Mouse (Mus musculus) MEL (cell line): ENCODE data around the gene Clec16a. TPM values are rescaled to one million over a fixed set of nuclear protein-coding genes. Genes with fewer than 3 reads are reported as not detected.

Source experiments
- DNase-seq: peaks from one replicate; pipeline ENCODE4 v3.0.0; 2011; ENCODE audit warnings: low read depth, low spot score
- H3K27ac ChIP-seq: 2 replicates; pipeline ENCODE4 v1.5.1; 2012; ENCODE audit warnings: low read depth, mild to moderate bottlenecking, control low read depth, low read length, moderate library complexity; ENCODE audit not compliant: control insufficient read depth
- H3K27me3 ChIP-seq, 2 experiments: fragments of 150-350 bp in 1 of 2; sonication (generic) in 1 of 2; 2 replicates each; pipeline ENCODE4 v1.6.1; 2012; ENCODE audit warnings: low read length in 2 of 2, mild to moderate bottlenecking in 2 of 2, improper control_type of control experiment in 1 of 2, moderate library complexity in 1 of 2; ENCODE audit not compliant: insufficient read depth in 2 of 2, control insufficient read depth in 1 of 2
- H3K36me3 ChIP-seq, 2 experiments: 2 replicates each; pipeline ENCODE4 v1.6.1; 2012 to 2014; ENCODE audit warnings: low read length in 2 of 2, improper control_type of control experiment in 1 of 2, inconsistent platforms in 1 of 2, mild to moderate bottlenecking in 1 of 2; ENCODE audit not compliant: insufficient read depth in 2 of 2, control insufficient read depth in 1 of 2
- H3K4me1 ChIP-seq, 2 experiments: fragments of 150-350 bp in 1 of 2; sonication (generic) in 1 of 2; 2 replicates each; pipeline ENCODE4 v1.6.1; 2012; ENCODE audit warnings: low read length in 2 of 2, improper control_type of control experiment in 1 of 2, mild to moderate bottlenecking in 1 of 2; ENCODE audit not compliant: insufficient read depth in 2 of 2, control insufficient read depth in 1 of 2
- H3K4me3 ChIP-seq, 2 experiments: fragments of 150-350 bp in 1 of 2; sonication (generic) in 1 of 2; 2 replicates each; pipeline ENCODE4 v1.5.1; 2012; ENCODE audit warnings: low read depth in 2 of 2, low read length in 2 of 2, mild to moderate bottlenecking in 2 of 2, moderate library complexity in 2 of 2, control low read depth in 1 of 2, improper control_type of control experiment in 1 of 2; ENCODE audit not compliant: control insufficient read depth in 1 of 2, insufficient read depth in 1 of 2
- H3K79me2 ChIP-seq: 2 replicates; pipeline ENCODE4 v1.6.1; 2012; ENCODE audit warnings: mild to moderate bottlenecking, low read length, moderate library complexity; ENCODE audit not compliant: control insufficient read depth, poor library complexity, insufficient read depth
- H3K9ac ChIP-seq: 2 replicates; pipeline ENCODE4 v1.6.1; 2012; ENCODE audit warnings: low read depth, mild to moderate bottlenecking, control low read depth, low read length, moderate library complexity; ENCODE audit not compliant: control insufficient read depth, poor library complexity, severe bottlenecking
- H3K9me3 ChIP-seq: fragments of 150-350 bp; sonication (generic); replicated peaks from 2 replicates; pipeline ENCODE4 v1.6.1; 2012; ENCODE audit warnings: mild to moderate bottlenecking, low read length, improper control_type of control experiment, moderate library complexity; ENCODE audit not compliant: insufficient read depth
- CHD1 ChIP-seq: IDR thresholded peaks from 2 replicates; pipeline ENCODE4 v1.6.1; 2012; ENCODE audit warnings: low read depth, mild to moderate bottlenecking, inconsistent platforms, low read length, improper control_type of control experiment
- E2F4 ChIP-seq: IDR thresholded peaks from 2 replicates; pipeline ENCODE4 v1.6.1; 2011; ENCODE audit warnings: low read depth, low read length, improper control_type of control experiment, borderline replicate concordance
- GABPA ChIP-seq: IDR thresholded peaks from 2 replicates; pipeline ENCODE4 v1.6.1; 2012; ENCODE audit warnings: low read depth, mild to moderate bottlenecking, inconsistent platforms, low read length, improper control_type of control experiment, moderate library complexity
- GATA1 ChIP-seq: IDR thresholded peaks from 2 replicates; pipeline ENCODE4 v1.6.1; 2011; ENCODE audit warnings: low read depth, low read length, improper control_type of control experiment
- HCFC1 ChIP-seq: IDR thresholded peaks from 2 replicates; pipeline ENCODE4 v1.6.1; 2012; ENCODE audit warnings: low read depth, mild to moderate bottlenecking, inconsistent platforms, low read length, improper control_type of control experiment, moderate library complexity
- MAFK ChIP-seq: IDR thresholded peaks from 2 replicates; pipeline ENCODE4 v1.6.1; 2011; ENCODE audit warnings: low read depth, mild to moderate bottlenecking, low read length, improper control_type of control experiment, borderline replicate concordance
- MEF2A ChIP-seq: IDR thresholded peaks from 2 replicates; pipeline ENCODE4 v1.6.1; 2014; ENCODE audit warnings: low read depth, mild to moderate bottlenecking, inconsistent platforms, low read length, improper control_type of control experiment; ENCODE audit not compliant: poor library complexity, insufficient replicate concordance, severe bottlenecking; ENCODE audit errors: extremely low read depth
- MYB ChIP-seq: IDR thresholded peaks from 2 replicates; pipeline ENCODE4 v1.6.1; 2011; ENCODE audit warnings: mild to moderate bottlenecking, low read depth, low read length, improper control_type of control experiment
- MYC ChIP-seq: IDR thresholded peaks from 2 replicates; pipeline ENCODE4 v1.6.1; 2011; ENCODE audit warnings: low read depth, mild to moderate bottlenecking, low read length, improper control_type of control experiment, moderate library complexity
- NRF1 ChIP-seq: IDR thresholded peaks from 2 replicates; pipeline ENCODE4 v1.6.1; 2014; ENCODE audit warnings: low read depth, mild to moderate bottlenecking, inconsistent platforms, low read length, improper control_type of control experiment, moderate library complexity; ENCODE audit not compliant: poor library complexity, insufficient read depth, severe bottlenecking
- POLR2A ChIP-seq, 2 experiments: IDR thresholded peaks; 2 replicates each; pipeline ENCODE4 v1.6.1; 2011 to 2012; ENCODE audit warnings: low read length in 2 of 2, mild to moderate bottlenecking in 2 of 2, control low read depth in 1 of 2, improper control_type of control experiment in 1 of 2, low read depth in 1 of 2, moderate library complexity in 1 of 2; ENCODE audit not compliant: control insufficient read depth in 1 of 2, insufficient read depth in 1 of 2, poor library complexity in 1 of 2
- POLR2AphosphoS2 ChIP-seq: IDR thresholded peaks from 2 replicates; pipeline ENCODE4 v1.6.1; 2011; ENCODE audit warnings: low read length, improper control_type of control experiment
- POLR2AphosphoS5 ChIP-seq: IDR thresholded peaks from 2 replicates; pipeline ENCODE4 v1.6.1; 2012; ENCODE audit warnings: low read depth, borderline replicate concordance, mild to moderate bottlenecking, inconsistent platforms, low read length, moderate library complexity, mixed read lengths
- RCOR1 ChIP-seq: IDR thresholded peaks from 2 replicates; pipeline ENCODE4 v1.6.1; 2012; ENCODE audit warnings: low read depth, mild to moderate bottlenecking, inconsistent platforms, low read length, improper control_type of control experiment
- SIN3A ChIP-seq: IDR thresholded peaks from 2 replicates; pipeline ENCODE4 v1.6.1; 2012; ENCODE audit warnings: low read length, improper control_type of control experiment, inconsistent platforms
- UBTF ChIP-seq: IDR thresholded peaks from 2 replicates; pipeline ENCODE4 v1.6.1; 2012; ENCODE audit warnings: low read depth, mild to moderate bottlenecking, inconsistent platforms, low read length, improper control_type of control experiment, moderate library complexity, borderline replicate concordance; ENCODE audit not compliant: insufficient read depth
- USF1 ChIP-seq: IDR thresholded peaks from 2 replicates; pipeline ENCODE4 v1.6.1; 2014; ENCODE audit warnings: low read depth, mild to moderate bottlenecking, inconsistent platforms, low read length, improper control_type of control experiment, moderate library complexity
- ZMIZ1 ChIP-seq: IDR thresholded peaks from 2 replicates; pipeline ENCODE4 v1.6.1; 2012; ENCODE audit warnings: low read depth, mild to moderate bottlenecking, inconsistent platforms, low read length, improper control_type of control experiment, moderate library complexity
- polyA plus RNA-seq, 2 experiments: library from polyadenylated mRNA; stranded (reverse) in 1 of 2; unstranded in 1 of 2; fragments of >175 nt in 1 of 2; fragments of >200 nt in 1 of 2; gene quantifications; 2 replicates each; pipeline versions ENCODE4 v1.2.1 to v1.2.4; 2012; ENCODE audit warnings: low replicate concordance in 2 of 2, low read depth in 1 of 2; ENCODE audit not compliant: insufficient read length in 2 of 2, insufficient read depth in 1 of 2, missing spikeins in 1 of 2
- total RNA-seq: library from RNA; depleted of rRNA; stranded (reverse); fragments of 300-350 nt; gene quantifications from 2 replicates; pipeline ENCODE4 v1.2.3, GENCODE M21; 2012

The Clec16a gene
- total and polyA plus RNA-seq, 3 experiments = 10.4 to 49.3 (median 22.1) TPM

DNA sequence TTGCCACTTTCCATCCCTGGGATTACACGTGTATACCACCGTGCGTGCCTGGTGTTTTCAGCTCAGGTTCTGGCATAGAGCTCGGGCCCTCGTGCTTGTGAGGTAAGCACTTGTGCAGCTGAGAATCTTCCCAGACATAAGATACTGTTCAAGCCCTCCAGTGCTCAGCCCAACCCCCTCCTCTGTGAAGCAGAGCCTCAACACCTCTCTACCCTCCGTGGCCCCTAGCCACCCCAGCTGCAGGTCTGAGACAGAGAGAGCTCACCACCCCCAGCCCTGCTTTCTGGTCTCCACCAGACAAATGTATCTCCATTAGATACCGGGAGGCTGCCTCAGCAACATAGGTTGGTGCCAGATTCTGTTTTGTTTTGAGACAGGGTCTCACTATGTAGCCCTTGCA lies 204.1 kb downstream of the Clec16a start (continued):
- no peak for TF ChIP-seq NRF1

- peaks cover 0 to 2% of the 10 kb centered on the region in 2 experiments; a peak in 3 of 4 replicates for H3K27me3 ChIP-seq
- TF ChIP-seq GABPA = no peak
- TF ChIP-seq POLR2AphosphoS5 = no peak
- no peak for TF ChIP-seq RCOR1
- TF ChIP-seq MYC = no peak
- TF ChIP-seq GATA1 = no peak
- TF ChIP-seq USF1 = no peak
- TF ChIP-seq MEF2A = no peak
- no peak for TF ChIP-seq MAFK
- no peak for TF ChIP-seq E2F4
- no peak for TF ChIP-seq ZMIZ1
- TF ChIP-seq HCFC1 = no peak
- no peak for TF ChIP-seq POLR2A (IDR thresholded peaks at IDR 0.05; ENCODE audit: control insufficient read depth in 1 of 2, insufficient read depth in 1 of 2, low read depth in 1 of 2, low read length in 2 of 2, poor library complexity in 1 of 2)
- TF ChIP-seq CHD1 = no peak
- no peak for TF ChIP-seq UBTF
- TF ChIP-seq MYB = no peak
- no peak overlapping the region for H3K4me3 ChIP-seq
- H3K27ac ChIP-seq = no peak overlapping the region
- no peaks in the 10 kb centered on the region for H3K9me3 ChIP-seq
- H3K4me1 ChIP-seq = 0 out of 4 replicates have a peak, but pooled peaks cover 0 to 2% of the 10 kb centered on the region in 2 experiments
- no peak overlapping the region for H3K9ac ChIP-seq
- no peak for DNase-seq
- H3K36me3 ChIP-seq = no peaks in the 10 kb centered on the region
- H3K79me2 ChIP-seq = no peaks in the 10 kb centered on the region
These were observed 204.7 kb downstream of the Clec16a start for GRCm38 (mm10) chr16:10749824-10750223.

DNA sequence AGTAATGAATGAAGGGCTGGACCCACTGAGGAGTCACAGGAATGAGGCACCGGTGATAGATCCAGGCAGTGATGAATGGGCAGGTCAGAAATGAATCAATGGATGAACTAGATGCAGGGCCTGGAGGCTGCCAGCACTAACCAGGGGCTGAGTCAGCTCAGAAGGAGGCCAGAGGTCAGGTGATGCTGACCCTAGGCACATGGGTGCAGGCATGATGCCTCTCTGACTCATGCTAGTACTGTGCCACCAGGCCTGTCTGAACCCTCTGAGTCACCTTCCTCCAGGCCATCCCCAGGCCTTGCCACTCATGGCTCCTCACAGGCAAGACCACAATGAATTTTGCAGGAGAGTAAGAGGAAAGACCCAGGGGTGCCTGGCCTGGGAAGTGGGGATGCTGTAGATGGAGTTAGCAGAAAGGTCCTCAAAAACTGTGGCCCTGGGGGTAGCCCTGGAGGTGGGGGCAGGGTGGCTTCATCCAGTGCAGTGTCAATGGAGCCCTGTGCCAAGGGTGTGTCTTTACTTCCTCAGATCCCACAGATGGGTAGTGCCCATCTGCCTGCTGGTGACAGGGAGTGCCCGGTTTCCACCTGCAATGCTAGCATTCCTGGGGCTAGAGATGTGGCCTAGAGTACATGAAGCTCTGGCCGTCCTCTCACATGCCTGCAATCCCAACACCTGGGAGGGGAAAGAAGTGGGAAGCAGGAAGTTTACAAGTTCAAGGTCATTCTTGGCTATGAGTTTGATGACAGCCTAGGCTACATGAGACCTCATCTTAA lies 209.6 kb downstream of the Clec16a start:
- Histone ChIP-seq H3K9ac (no peak overlapping the region), H3K79me2 (no peaks in the 10 kb centered on the region), H3K9me3 (no peaks in the 10 kb centered on the region), H3K27me3 (peaks cover 0 to 2% of the 10 kb centered on the region in 2 experiments; a peak in 3 of 4 replicates), H3K36me3 (no peaks in the 10 kb centered on the region), H3K4me3 (no peak overlapping the region), H3K27ac (no peak overlapping the region), H3K4me1 (peaks cover 0 to 6% of the 10 kb centered on the region in 2 experiments; a peak in 2 of 4 replicates)
- no peak for TF ChIP-seq POLR2AphosphoS2
- TF ChIP-seq SIN3A = no peak
- DNase-seq = no peak
